Mouse (Mus musculus): ENCODE data around the gene Cep170. TPM values are rescaled to one million over a fixed set of nuclear protein-coding genes. Genes with fewer than 3 reads are reported as not detected.
"Not testable (repeated sequence)": the region's sequence is repeated elsewhere in the genome, so short reads cannot be mapped to it uniquely, and the experiment has no call there.

Cep170 gene
- polyA plus RNA-seq, 1 experiment from 2014 or later, result 71.0 TPM

DNA sequence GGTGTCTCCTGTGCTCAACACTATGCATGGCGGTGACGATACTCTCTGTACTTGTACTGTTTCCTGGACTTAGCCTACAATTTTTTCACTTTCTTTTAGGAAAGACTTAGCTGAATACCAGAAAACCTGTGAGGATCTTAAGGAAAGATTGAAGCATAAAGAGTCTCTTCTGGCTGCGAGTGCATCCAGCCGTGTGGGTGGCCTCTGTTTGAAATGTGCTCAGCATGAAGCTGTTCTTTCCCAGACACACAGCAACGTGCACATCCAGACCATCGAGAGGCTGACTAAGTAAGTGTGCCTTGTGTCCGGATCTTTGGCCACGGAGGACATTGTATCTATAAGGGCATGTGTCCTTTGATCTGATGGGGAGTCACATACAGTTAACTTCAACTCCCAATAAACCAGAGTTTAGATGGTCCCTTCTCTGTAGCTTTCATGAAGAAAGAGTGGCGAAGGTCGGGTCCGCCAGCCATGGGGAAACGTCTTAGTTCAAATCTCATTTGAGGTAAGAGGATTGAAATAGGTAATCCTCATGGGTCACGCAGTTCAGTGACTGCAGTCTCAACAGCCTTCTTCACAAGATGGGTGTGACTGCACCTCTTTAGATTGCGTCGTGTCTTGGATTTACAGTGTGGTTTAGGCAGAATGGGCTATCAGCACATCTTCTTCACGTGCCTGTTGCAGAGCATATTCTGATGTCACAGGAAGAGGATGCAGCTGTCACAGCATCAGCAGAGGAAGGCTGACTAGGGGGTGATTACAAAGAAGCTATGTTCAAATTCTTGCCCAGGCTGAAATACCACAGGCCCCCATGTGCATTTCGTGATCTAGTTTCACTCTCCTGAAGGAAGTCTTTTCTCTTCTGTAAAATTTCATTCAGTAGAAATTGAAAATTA, 31.5 kb upstream of the Cep170 start:
- Histone ChIP-seq H3K9me3 (ENCODE audit: control insufficient read depth, low read length) (no peaks in the 10 kb centered on the region), H3K4me1 (replicated peaks; ENCODE audit: control insufficient read depth, insufficient read depth, low read length) (no peaks in the 10 kb centered on the region), H3K36me3 (ENCODE audit: control insufficient read depth, insufficient read depth, low read length) (no peaks in the 10 kb centered on the region; the same call in 1 of the 2 replicates), H3K27ac (ENCODE audit: low read depth, low read length) (no peak overlapping the region), H3K9ac (ENCODE audit: low read length) (no peak overlapping the region), H3K27me3 (ENCODE audit: control insufficient read depth, insufficient read depth, low read length) (no peaks in the 10 kb centered on the region), H3K4me3 (ENCODE audit: low read depth, low read length) (no peak overlapping the region), H3K4me2 (ENCODE audit: low read depth, low read length, severe bottlenecking) (no peak overlapping the region)
- DNase-seq (ENCODE audit: low spot score) (no peak), ATAC-seq (replicated peaks; ENCODE audit: low FRiP score) (no peak)
- WGBS, result 73% methylated on average over 17 of the region's 17 CpGs

DNA sequence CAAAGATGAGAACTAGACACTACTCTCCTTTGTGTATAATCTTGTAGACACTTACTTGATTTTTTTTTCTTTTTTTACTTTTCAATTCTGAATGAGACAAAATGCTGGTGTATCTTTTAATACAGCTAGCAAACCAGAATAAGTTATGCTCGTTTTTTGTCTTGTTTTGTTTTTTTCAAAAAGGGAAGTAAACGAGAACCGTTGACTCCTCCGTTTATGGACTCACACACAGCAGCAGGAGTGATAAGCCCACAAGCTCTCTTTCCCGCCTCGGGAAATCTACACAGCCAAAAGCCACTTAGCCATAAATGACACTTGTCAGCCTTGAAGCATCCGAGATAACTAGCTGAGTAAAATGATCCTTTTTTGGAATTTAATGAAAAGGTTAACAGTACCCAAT, 22.7 kb upstream of the Cep170 start:
- not testable (repeated sequence) for DNase-seq (ENCODE audit: low spot score); H3K4me2 ChIP-seq (ENCODE audit: low read depth, low read length, severe bottlenecking); H3K27me3 ChIP-seq (ENCODE audit: control insufficient read depth, insufficient read depth, low read length); ATAC-seq (replicated peaks; ENCODE audit: low FRiP score); H3K4me1 ChIP-seq (replicated peaks; ENCODE audit: control insufficient read depth, insufficient read depth, low read length); H3K9me3 ChIP-seq (ENCODE audit: control insufficient read depth, low read length); H3K9ac ChIP-seq (ENCODE audit: low read length); H3K36me3 ChIP-seq (ENCODE audit: control insufficient read depth, insufficient read depth, low read length); H3K4me3 ChIP-seq (ENCODE audit: low read depth, low read length); H3K27ac ChIP-seq (ENCODE audit: low read depth, low read length)
- 69% methylated on average over 7 of the region's 7 CpGs for WGBS

DNA sequence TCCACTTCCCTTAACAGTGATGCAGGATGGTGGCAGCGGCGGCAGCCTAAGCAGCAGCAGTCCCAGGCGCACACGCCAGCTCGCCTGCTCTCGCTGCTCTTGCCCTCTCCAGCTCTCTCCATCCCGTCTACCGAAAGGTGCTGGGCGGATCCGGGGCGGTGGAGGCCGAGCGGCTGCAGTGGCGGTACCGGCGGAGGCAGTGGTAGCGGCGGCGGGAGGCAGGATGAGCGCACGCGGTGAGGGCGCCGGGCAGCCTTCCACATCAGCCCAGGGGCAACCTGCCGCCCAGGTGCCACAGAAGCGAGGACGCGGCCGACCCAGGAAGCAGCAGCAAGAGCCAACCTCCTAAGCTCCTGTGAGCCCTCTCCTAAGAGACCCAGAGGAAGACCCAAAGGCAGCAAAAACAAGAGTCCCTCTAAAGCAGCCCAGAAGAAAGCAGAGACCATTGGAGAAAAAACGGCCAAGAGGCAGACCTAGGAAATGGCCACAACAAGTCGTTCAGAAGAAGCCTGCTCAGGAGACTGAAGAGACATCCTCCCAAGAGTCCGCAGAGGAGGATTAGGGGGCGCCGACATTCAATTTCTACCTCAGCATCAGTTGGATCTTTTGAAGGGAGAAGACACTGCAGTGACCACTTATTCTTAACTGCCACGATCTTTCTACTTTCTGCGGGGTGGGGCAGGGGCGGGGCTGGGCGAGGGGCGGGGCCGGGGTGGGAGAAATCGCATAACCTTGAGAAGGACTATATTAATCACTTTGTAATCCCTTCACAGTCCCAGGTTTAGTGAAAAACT, 21.8 kb upstream of the Cep170 start:
- 2% methylated on average over 41 of the region's 41 CpGs for WGBS
- Histone ChIP-seq H3K4me3 (ENCODE audit: low read depth, low read length) (peak overlapping the region; percentile 33), H3K27me3 (ENCODE audit: control insufficient read depth, insufficient read depth, low read length) (peaks cover 2% of the 10 kb centered on the region), H3K36me3 (ENCODE audit: control insufficient read depth, insufficient read depth, low read length) (no peaks in the 10 kb centered on the region), H3K27ac (ENCODE audit: low read depth, low read length) (no peak overlapping the region), H3K4me1 (replicated peaks; ENCODE audit: control insufficient read depth, insufficient read depth, low read length) (peaks cover 3% of the 10 kb centered on the region; the same call in 1 of the 2 replicates), H3K9me3 (ENCODE audit: control insufficient read depth, low read length) (no peaks in the 10 kb centered on the region), H3K9ac (ENCODE audit: low read length) (peak overlapping the region; percentile 44; the same call in 1 of the 2 replicates), H3K4me2 (ENCODE audit: low read depth, low read length, severe bottlenecking) (peak overlapping the region; percentile 74)
- DNase-seq (ENCODE audit: low spot score) (peak; percentile 57), ATAC-seq (replicated peaks; ENCODE audit: low FRiP score) (peak; percentile 64)

DNA sequence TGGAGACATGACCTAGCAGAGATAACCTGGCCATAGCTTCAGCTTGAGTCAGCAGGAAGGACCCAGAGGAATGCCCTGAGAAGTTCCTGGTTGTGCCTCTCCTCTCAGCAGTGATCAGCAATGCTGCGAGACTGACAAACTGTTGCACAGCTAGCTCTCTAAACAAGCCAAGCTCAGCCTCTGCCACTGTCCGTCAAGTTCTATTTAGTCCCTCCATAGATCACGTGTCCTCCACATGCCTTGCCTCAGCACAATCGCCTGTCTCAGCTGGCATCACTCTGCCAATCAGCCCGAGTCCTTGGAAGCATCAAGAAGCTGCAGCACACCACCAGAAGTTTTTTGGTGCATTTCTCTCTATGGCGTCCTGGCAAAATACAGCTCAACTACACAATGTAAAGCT, 21.0 kb upstream of the Cep170 start:
- DNase-seq (ENCODE audit: low spot score), result no peak
- H3K36me3 ChIP-seq (ENCODE audit: control insufficient read depth, insufficient read depth, low read length), result no peaks in the 10 kb centered on the region
- H3K9ac ChIP-seq (ENCODE audit: low read length), result no peak overlapping the region
- peaks cover 2% of the 10 kb centered on the region for H3K27me3 ChIP-seq (ENCODE audit: control insufficient read depth, insufficient read depth, low read length)
- no peak overlapping the region for H3K27ac ChIP-seq (ENCODE audit: low read depth, low read length)
- peaks cover 3% of the 10 kb centered on the region; the same call in 1 of the 2 replicates for H3K4me1 ChIP-seq (replicated peaks; ENCODE audit: control insufficient read depth, insufficient read depth, low read length)
- ATAC-seq (replicated peaks; ENCODE audit: low FRiP score), result no peak
- H3K9me3 ChIP-seq (ENCODE audit: control insufficient read depth, low read length), result no peaks in the 10 kb centered on the region
- H3K4me3 ChIP-seq (ENCODE audit: low read depth, low read length), result no peak overlapping the region
- 54% methylated on average over 6 of the region's 6 CpGs for WGBS
- peak overlapping the region; percentile 74; the same call in 1 of the 2 replicates for H3K4me2 ChIP-seq (ENCODE audit: low read depth, low read length, severe bottlenecking)

DNA sequence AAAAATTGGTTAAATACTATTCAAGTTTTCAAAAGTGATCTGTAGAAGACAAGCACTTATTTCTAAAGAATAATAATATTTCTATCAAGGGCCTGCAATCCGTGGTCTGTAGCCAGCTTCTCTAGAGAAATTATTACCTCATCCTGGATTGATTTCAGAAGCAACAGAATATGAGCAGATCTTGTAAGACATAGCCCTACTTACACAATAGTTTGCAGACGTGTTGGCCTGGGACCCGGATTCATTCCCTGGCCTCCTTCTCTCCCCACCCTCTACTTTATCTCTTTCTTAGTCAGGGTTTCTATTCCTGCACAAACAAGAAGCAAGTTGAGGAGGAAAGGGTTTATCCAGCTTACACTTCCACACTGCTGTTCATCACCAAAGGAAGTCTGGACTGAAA, 20.1 kb upstream of the Cep170 start:
- ATAC-seq (replicated peaks; ENCODE audit: low FRiP score), result no peak
- peaks cover 3% of the 10 kb centered on the region; the same call in 1 of the 2 replicates for H3K4me1 ChIP-seq (replicated peaks; ENCODE audit: control insufficient read depth, insufficient read depth, low read length)

DNA sequence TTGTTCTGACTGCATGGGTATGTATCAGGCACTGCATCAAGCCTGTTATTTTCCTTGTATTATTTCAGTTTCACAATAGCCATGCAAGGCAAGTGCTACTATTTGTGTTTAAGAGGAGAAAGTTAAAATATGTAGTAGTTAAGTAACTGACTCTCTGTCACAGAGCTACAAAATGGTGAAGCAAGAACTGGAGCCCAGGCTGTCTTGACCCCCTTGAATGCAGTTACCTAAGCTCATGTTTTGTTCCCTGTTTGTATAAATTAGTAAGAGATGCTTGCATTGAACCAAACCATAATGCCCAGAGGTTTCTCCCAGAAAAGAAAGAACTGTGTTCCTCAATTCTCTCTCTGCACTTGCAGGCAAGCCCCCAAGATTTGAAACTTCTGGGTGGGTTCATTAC, 19.4 kb upstream of the Cep170 start:
- Histone ChIP-seq H3K4me1 (replicated peaks; ENCODE audit: control insufficient read depth, insufficient read depth, low read length) (peaks cover 3% of the 10 kb centered on the region; the same call in 1 of the 2 replicates), H3K9me3 (ENCODE audit: control insufficient read depth, low read length) (no peaks in the 10 kb centered on the region), H3K27me3 (ENCODE audit: control insufficient read depth, insufficient read depth, low read length) (peaks cover 2% of the 10 kb centered on the region), H3K27ac (ENCODE audit: low read depth, low read length) (no peak overlapping the region), H3K9ac (ENCODE audit: low read length) (no peak overlapping the region), H3K4me3 (ENCODE audit: low read depth, low read length) (no peak overlapping the region), H3K4me2 (ENCODE audit: low read depth, low read length, severe bottlenecking) (no peak overlapping the region), H3K36me3 (ENCODE audit: control insufficient read depth, insufficient read depth, low read length) (no peaks in the 10 kb centered on the region)
- DNase-seq (ENCODE audit: low spot score) (no peak), ATAC-seq (replicated peaks; ENCODE audit: low FRiP score) (no peak)

More for the DNA sequence above, 20.1 kb upstream of the Cep170 start:
- Histone ChIP-seq H3K4me3 (ENCODE audit: low read depth, low read length) (no peak overlapping the region), H3K27me3 (ENCODE audit: control insufficient read depth, insufficient read depth, low read length) (peaks cover 2% of the 10 kb centered on the region), H3K36me3 (ENCODE audit: control insufficient read depth, insufficient read depth, low read length) (no peaks in the 10 kb centered on the region), H3K4me2 (ENCODE audit: low read depth, low read length, severe bottlenecking) (no peak overlapping the region), H3K9me3 (ENCODE audit: control insufficient read depth, low read length) (no peaks in the 10 kb centered on the region), H3K27ac (ENCODE audit: low read depth, low read length) (no peak overlapping the region), H3K9ac (ENCODE audit: low read length) (no peak overlapping the region)
- DNase-seq (ENCODE audit: low spot score), result no peak
- WGBS, result 90% methylated on average over 3 of the region's 3 CpGs

DNA sequence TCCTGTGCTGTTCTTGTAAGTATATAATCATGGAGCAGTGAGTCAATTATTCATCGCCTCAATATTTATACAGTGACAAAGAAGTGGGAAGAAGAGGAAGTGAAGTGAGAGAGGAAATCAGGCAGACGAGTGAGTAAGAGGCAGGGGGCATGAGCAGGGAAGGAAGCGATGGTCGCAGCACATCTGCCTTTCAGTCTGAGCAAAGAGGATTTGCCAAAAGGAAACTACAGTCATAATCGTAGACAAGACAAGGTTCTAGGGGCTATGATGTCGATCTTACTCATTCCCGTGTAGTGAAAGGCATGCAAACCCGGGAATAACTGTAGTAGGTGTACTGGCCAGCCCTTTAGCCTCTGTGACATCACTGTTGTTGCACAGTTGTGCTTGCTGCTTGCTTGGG, 18.7 kb upstream of the Cep170 start:
- H3K9ac ChIP-seq (ENCODE audit: low read length), result no peak overlapping the region
- DNase-seq (ENCODE audit: low spot score) (no peak), ATAC-seq (replicated peaks; ENCODE audit: low FRiP score) (no peak)
- peaks cover 2% of the 10 kb centered on the region for H3K27me3 ChIP-seq (ENCODE audit: control insufficient read depth, insufficient read depth, low read length)
- no peak overlapping the region for H3K4me3 ChIP-seq (ENCODE audit: low read depth, low read length)
- H3K4me1 ChIP-seq (replicated peaks; ENCODE audit: control insufficient read depth, insufficient read depth, low read length), result peaks cover 3% of the 10 kb centered on the region; the same call in 1 of the 2 replicates
- H3K9me3 ChIP-seq (ENCODE audit: control insufficient read depth, low read length), result no peaks in the 10 kb centered on the region
- no peak overlapping the region for H3K4me2 ChIP-seq (ENCODE audit: low read depth, low read length, severe bottlenecking)
- 88% methylated on average over 8 of the region's 8 CpGs for WGBS
- no peaks in the 10 kb centered on the region for H3K36me3 ChIP-seq (ENCODE audit: control insufficient read depth, insufficient read depth, low read length)
- no peak overlapping the region for H3K27ac ChIP-seq (ENCODE audit: low read depth, low read length)

DNA sequence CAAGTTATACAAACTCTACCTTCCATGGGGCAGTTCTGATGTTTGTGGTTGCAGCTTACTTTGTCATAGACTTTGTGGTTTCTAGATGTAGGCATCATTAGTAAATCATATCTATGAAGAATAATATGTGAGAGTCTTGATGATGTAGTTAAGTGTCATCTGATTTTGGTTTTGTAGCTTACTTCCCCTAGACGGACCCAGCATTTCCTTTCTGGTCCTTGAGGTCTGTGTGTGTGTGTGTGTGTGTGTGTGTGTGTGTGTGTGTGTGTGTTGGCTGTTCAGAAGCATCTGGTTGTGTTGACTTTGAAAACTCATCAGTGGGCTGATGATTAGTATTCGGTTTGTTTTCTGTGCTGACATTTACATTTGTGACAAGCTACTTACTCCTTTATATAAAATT, 18.2 kb upstream of the Cep170 start:
- Histone ChIP-seq H3K27me3 (ENCODE audit: control insufficient read depth, insufficient read depth, low read length) (peaks cover 2% of the 10 kb centered on the region), H3K9me3 (ENCODE audit: control insufficient read depth, low read length) (no peaks in the 10 kb centered on the region), H3K36me3 (ENCODE audit: control insufficient read depth, insufficient read depth, low read length) (no peaks in the 10 kb centered on the region), H3K27ac (ENCODE audit: low read depth, low read length) (no peak overlapping the region), H3K4me2 (ENCODE audit: low read depth, low read length, severe bottlenecking) (no peak overlapping the region), H3K9ac (ENCODE audit: low read length) (no peak overlapping the region), H3K4me1 (replicated peaks; ENCODE audit: control insufficient read depth, insufficient read depth, low read length) (peaks cover 3% of the 10 kb centered on the region; the same call in 1 of the 2 replicates), H3K4me3 (ENCODE audit: low read depth, low read length) (no peak overlapping the region)
- 90% methylated on average over 2 of the region's 2 CpGs for WGBS
- DNase-seq (ENCODE audit: low spot score) (no peak), ATAC-seq (replicated peaks; ENCODE audit: low FRiP score) (no peak)
